Mouse (Mus musculus): ENCODE results near the gene Zfp946.
A peak's percentile ranks its signal among the peaks of the same experiment; 100 is the strongest.

Gene Zfp946

DNA sequence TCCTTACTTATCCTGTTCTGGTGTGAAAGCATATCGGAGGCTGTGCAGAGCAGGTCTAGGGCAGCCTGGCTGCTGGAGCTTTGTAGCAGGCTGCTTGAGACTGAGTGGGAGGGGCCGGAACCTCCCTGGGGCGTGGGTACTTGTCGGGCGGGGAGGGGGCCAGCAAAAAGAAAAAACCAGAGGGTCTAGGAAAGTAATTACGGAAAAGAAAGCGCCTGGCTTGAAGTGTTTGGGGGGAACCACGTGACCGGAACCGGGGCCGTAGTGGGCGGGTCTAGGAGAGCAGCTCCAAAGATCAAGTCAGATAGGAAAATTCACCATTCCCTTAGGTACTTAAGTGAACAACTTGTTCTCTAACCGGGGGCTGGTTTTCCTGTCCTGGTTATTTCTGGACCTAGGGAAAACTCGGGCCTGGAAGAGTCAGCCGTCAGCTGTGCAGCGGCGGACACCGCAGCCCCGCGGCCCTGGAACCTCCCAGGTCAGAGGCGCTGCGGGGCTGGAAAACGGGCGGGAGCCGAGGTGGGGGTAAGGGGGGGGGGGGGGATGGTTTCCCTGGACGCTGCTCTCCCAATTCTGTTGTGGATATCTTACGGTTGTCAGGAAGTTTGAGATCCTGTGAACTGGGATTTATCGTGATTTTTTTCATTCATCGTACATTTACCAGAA is at the start of gene Zfp946:
TSS of gene Zfp946 (plus strand) at position 271 of the 666 bp plus-strand sequence.
- DNase-seq (ENCODE audit: low spot score), result peak; percentile 95

- DNase-seq (ENCODE audit: low spot score), result peak; percentile 22
Observed at GRCm38 (mm10) chr17:22410756-22411155, 13.3 kb upstream of the Zfp946 start.

DNA sequence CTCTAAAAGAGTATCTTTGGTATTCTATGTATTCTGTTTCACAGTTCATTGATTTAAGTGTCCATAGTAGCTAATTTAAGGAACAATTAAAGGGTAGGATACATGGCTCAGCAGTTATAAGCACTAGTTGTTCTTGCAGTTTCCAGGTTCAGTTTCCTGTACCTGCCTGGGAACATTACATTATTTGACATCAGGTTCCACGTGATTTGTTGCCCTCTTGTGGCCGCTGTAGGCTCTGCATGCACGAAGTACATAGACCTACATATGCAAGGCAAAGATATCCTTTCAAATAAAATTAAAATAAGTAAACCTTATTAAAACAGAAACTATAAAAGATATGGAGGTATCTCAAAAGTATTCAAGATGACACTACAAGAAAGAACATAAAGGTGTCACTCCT is 6.5 kb upstream of the Zfp946 start:
- peak; percentile 76 for DNase-seq (ENCODE audit: low spot score)

- peak; percentile 22 for DNase-seq (ENCODE audit: low spot score)
Observed at GRCm38 (mm10) chr17:22424636-22425354, 773 bp downstream of the Zfp946 start.

- DNase-seq (ENCODE audit: low spot score), result no peak
Observed at GRCm38 (mm10) chr17:22447684-22448083, 23.7 kb downstream of the Zfp946 start.

DNA sequence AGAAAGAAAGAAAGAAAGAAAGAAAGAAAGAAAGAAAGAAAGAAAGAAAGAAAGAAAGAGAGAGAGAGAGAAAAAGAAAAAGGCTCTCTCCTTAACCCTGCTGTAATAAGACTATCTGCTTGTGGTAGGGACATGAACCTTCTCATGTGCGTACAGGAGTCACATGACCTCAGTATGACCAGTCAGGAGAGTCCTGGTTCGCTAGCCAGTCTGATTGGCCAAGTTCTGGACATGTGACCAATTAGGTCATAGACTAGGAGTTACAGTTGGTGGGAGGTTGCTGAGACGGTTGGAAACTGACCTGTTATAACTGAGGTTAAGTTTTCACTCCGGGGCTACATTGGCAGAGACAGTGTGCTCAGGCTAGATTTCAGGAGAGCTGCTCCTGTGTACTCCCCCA is 73.1 kb downstream of the Zfp946 start:
- no peak for DNase-seq (ENCODE audit: low spot score)

All from embryo, embryonic 10.5 days (tissue).